Mouse (Mus musculus) thymus, adult 2 months (tissue): ENCODE measurements at regions not wholly inside any gene's neighbourhood (a gene's known extent, or its start where the extent isn't known, plus 50 kb on each side); places are given as distances from the start of the nearest gene placed in this dataset.

Experiments
- CTCF ChIP-seq: fragments of 200-500 bp; IDR thresholded peaks from 2 replicates; pipeline ENCODE4 v1.5.1; 2012; ENCODE audit warnings: mild to moderate bottlenecking, control low read depth, low read length, moderate library complexity, borderline replicate concordance; ENCODE audit not compliant: control insufficient read depth, poor library complexity, insufficient read depth; ENCODE audit errors: extremely low read depth
- POLR2A ChIP-seq: fragments of 200-500 bp; IDR thresholded peaks from 2 replicates; pipeline ENCODE4 v1.6.1; 2012; ENCODE audit warnings: mild to moderate bottlenecking, low read length, control low read depth, moderate library complexity; ENCODE audit not compliant: control insufficient read depth, poor library complexity, insufficient read depth; ENCODE audit errors: extremely low read depth

GRCm38 (mm10) chr11:109076587-109077417 is 67.4 kb downstream of the E030025P04Rik start:
- TF ChIP-seq POLR2A (no peak), CTCF (no peak)
